Mouse (Mus musculus) v-Abl transformed pro-B cells (cell line): ENCODE results near the gene Prr15.

Source experiments
- in situ Hi-C, 2 experiments: fragments of 400-800 bp; cut with MboI; formaldehyde crosslinking; loops; one replicate each; pipeline ENCODE4 v1.15.1; 2025; ENCODE audit not compliant: unreplicated experiment in 2 of 2

Prr15 gene

DNA sequence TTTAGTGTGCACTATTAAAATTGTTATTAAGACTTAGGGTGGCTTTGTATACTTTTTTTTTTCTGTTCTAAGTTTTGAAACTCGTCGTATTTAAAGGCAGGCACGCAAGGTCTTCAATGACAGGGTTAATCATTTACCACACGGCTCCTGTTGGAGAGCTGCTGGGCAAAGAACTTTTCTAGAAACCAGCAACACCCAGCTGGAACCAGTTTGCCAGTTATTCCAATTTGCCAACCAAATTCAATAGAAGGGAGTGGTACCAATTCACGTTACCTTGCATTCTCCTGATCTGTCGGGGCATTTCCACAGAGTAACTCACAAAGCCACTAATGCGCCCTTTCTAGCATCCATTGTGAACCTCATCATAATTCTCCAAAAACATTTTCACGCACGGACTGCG is 4.5 kb downstream of the Prr15 start:
- in situ Hi-C loops, result no loop called here

DNA sequence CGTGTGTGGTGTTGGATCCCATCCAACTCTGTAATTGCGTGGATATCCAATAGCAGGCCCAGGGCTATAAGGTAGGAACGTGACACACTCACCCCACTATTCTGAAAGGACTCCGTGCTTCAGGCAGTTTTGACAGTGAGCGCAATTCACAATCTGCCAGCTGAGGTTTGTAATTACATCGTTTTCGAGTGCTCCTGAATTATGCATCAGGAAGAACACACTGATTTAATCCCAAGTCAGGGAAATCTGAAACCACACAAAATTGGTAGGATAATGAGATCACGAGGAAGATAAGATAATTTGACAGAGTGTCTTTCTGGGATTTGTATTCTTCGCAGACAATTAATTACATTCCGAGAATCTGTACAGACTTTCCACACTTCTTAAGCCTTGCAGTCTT is 6.1 kb downstream of the Prr15 start:
- in situ Hi-C loops, result no loop called here

DNA sequence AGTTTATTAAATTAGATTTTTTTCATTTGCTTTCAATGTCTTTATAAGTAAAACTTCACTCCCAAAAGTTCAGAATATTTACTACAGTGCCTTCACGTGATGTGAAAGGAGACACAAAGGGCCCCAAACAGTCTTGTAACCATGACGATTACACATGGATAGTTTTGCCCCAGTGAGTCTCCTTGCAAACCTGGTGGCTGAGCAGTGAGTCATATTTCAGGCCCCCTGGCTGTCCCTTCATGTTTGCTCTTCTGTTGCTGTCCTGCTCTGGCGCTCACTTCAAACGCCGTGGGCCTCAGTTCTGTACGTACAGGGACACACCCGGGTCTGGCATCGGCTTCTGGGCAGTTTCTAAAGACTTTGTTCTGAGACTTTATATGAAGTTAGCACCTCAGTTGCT is 6.6 kb downstream of the Prr15 start:
- in situ Hi-C loops, result no loop called here

DNA sequence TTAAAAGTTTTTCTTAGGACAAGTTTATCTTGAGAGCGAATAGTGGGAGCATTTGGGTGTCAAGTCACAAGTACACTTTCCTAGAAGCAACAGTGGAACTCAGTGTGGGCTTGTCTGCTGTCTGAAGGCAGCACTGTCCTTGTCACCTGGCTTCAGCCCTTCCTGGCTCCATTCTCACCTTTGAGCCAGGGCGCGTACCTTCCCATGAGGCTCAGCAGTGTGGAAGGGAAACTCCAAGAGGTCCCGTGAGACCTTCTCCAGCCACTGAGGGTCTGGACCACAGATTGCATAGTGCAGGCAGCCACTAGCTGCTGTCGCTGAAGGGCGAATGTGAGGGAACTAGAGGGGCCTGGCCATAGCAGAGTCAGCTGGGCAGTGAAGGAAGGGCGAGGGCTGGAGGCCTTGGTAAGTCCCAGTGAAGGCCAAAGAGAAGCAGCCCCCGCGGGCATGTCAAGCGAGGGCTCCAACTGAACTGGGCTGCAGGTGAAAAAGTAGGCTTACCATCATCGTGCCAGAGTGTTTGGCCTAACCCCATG is 7.5 kb downstream of the Prr15 start:
- in situ Hi-C loops, result no loop called here

DNA sequence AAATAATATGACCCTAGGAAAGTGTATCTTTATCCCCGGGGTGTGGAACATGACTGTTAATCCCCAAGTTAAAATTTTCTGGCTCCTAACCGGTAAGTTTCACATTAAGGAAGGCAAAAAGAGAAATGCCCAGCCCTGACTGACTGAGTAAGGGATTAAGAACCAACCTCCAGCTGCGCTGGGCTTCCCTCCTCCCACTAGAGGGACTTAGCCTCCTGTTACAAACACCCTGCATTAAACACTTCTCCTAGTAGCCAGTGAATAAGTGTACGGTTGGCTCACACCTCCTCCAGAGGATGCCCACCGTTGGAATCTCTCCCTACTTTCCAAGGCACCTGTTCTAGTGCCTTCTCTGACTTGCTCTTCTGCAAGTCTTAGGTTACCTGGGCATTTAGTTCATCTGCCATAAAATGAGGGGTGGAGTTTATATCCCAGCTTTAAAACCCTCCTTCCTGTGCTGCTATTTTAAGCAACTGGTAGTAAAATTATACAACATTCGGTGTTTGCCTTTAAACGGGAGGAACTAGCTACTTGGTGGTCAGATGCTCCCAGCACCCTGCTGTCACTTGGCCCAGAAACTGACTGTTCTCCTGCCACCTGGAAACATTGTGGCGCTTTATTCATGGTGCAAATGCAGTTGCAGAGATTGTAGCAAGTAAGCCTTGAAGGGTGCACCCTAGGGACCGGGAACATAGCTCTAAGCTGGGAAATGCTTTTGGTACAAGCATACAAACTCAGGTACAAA is 8.2 kb downstream of the Prr15 start:
- in situ Hi-C loops, result no loop called here

DNA sequence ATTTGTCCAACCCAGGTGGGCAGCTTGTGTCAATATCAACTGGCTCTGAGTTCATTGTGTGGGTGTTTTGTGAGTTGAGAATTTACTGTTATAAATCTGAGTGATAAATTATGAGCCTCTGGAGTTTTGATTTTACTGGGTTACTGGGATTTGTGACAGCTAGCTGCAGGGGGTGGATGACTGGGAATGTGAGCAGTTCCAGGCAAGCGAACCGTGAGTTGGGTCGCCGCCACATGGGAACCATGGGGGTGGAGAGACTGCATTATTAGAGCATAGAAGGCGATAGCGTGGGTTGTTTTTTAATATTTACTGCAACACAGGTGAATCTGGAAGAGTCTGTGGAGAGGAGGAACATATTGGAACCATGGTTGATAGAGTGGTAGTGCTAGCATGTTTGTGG is 11.7 kb downstream of the Prr15 start:
- in situ Hi-C loops, result no loop called here

DNA sequence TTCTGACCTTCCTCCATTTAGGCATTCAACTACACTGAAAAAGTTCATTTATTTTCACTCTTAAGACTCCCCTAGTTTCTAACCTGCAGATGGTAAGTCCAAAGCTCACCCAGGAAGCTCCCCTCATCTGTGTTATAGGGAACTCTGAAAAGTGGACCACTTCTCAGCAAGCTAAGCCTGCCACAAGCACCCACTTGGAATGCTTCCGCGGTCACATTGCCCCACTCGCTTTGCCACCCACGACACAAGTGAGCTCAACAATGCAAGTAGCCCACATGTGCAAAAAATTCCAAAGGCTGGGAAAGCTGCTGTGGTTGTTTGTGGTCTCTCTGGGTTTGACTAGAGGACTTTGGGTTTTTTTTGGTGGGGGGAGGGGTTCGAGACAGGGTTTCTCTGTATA is 15.5 kb downstream of the Prr15 start:
- in situ Hi-C loops, result no loop called here

DNA sequence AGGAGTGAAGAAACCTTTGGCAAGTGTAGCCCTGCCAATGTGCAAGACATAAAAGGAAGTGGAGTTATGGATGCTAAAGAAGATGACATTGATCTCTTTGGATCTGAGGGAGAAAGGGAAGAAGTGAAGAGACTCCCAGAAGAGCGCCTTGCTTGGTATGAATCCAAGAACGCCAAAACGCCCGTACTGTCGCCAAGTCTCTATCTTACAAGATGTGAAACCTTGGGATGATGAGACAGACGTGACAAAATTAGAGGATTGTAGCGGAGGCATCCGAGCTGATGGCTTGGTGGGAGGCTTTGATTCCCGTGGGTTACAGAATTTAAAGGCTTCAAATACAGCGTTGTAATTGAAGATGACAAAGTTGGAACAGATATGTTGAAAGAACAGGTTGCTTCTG is 16.6 kb downstream of the Prr15 start:
- in situ Hi-C loops, result no loop called here

DNA sequence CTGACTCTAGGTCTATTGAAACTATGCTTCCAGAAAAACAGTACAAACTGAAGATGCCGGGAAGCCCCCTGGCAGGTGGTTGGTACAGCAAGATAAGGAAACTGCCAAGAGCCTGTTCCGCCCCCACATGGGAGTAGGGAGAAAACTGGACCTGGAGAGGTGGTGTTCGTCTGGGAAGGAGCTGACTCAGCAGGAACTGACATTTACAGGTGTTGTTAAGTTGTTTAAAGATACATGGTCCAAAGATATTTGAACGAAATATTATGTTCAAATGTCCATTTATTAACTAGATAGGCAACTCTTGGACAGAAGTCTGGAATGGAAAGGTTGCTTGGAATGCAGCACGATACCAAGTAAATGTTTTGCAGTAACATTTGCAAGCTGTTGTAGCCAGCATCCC is 26.2 kb downstream of the Prr15 start:
- in situ Hi-C loops, result no loop called here

DNA sequence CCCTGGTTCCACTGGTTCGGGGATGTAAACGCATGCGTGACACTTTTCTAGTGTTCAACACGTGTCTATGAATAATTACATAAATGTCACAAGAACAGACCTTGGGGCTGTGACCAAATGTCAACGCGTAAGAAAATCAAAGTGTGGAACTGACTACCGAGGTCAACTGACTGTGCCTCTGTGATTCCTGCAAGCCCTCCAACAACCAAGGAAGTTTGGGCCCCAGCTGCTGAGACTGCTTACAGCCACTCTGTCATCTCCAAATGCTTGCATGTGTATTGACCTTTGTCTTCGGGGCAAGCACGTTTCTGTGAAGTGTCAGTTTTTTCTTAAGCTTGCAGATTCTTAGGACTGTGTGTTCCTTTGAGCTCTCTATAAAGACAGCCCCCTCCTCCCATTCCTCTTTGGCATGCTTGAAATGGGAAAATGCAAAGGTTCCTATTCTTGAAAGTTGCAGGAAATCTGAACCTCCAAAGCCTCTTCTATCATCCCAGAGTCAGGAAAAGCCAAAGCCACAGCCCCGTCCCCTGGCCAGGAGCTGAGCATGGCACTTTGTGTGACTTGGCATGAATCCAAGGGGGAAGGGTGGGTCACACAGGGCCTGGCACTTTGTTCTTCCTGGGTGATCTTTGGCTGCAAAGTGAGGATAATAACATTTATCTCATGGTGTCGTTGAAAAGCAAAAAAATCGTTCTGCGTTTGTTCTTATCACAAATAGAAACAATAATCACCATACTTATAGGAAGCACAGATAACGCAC is 27.5 kb downstream of the Prr15 start:
- in situ Hi-C loops, result no loop called here

DNA sequence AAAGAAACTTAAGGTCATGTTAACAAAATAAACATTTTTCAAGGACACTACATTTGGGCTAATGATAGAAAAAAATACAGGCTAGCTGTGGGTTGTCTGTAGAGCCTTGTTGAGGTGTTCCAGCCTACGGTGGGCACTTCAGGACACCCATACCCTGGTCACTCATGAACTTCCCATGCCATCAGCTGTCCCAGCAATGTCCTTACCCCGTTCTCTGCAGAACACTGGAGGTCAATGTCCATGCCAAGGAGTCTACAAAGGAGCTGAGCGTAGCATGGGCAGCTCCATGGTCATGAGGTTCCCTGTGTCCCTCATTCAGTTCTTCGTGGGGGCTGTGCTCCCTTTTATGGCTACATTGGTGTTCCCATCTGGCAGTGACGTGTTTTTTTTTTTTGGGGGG is 28.1 kb downstream of the Prr15 start:
- in situ Hi-C loops, result no loop called here

DNA sequence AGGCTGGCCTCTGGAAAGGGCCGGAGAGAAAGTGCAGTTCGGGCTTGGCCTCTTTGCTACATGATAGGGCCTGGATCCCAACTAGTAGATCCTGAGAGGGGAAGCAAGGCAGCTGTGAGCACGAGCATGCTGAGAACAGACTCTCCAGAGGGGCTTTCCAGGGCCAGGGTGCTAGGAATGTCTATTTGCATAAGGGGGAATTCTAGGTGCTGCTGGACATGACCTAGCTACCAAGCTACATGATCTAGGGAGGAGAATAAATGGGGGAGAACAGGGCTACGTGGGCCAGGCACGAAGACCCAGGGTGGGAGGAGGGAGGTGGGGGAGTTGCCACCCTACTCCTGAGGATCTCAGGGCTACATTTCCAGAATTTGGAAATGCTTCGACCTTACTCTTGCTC is 30.0 kb downstream of the Prr15 start:
- in situ Hi-C loops, result no loop called here

DNA sequence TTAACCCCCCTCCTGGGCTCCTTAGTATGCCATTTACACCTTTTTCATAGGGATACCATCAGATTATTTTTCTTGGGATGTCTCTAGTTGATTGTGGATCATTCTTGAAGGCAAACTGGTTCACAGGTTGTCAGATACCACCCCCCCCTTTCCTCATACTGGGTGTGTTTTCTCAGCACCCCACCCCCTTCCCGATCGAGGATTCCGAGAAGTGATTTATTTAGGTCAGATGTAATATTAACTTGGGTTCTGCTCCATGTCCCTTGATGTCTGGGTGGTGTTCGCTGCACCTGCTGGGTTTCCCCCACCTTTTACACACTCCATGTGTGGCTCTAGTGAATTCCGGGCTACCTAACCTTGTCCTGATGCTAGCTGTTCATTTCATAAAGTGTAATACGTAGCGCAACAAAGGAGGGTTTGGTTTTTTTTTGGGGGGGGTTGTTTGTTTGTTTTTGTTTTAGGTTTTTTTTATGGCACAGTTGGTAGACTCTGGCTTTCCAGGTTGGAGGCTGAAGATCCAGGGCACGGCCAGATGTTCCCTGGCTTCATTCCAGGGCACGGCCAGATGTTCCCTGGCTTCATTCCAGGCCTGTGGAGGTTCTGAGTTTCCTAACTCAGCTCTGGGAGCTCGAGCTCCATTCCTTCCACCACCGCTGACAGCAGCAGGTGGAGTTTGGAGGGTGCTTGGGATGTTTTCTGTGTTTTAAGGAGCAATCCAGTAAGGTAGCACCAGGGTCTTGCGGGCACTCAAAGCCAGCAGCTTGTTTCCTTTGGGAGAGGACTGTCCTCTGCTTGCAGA is 37.1 kb downstream of the Prr15 start:
- in situ Hi-C loops, result no loop called here

DNA sequence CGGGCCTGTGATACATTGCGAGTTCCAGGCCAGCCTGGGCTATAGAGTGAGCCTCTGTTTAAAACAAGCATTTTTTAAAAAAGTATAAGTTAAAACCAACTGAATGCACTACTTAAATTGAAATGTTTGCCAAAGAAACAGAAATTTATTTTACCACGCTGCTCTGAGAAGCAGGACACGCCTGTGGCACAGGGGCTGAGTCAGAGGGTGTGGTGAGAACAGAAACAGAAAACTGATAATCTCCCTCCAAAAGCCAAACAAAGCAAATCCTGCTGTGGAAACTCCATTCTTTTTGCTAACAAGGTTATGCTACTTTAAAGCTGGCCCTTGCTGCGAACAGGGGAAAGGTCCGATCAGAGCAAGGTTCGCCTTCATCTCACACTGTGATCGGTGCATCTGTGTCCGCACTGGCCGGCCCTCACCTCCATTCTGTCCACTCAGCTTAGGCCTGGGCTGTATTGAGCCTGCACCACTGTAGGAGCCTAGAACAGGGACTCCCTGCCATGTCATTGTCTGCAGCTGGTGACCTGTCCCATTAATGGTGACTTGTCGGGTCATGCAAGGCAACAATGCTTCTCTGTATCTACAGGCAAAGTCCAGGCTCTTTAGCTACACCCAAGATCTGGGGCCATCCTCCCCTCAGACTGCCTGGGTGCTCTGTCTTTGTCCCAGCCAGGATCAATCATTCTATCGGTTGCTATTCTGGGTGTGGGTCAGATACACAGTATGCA is 38.9 kb downstream of the Prr15 start:
- in situ Hi-C loops, result no loop called here

DNA sequence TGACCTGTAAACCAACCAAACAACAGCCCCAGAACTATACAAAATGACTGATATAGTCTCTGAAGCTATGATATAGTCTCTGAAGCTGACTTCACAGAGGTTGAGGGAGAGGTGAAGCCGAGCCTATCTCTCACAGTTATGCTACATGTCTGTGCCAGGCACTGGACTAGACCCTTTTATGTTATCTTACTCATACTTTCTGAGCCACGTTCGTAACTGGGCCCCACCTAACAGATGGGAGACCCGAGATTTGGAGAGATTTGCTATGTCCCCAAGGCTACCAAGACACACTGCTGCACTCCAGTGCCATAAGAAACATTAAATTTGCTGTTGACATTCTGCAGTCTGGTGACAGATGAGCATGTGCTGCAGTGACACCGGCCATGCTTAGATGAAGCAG is 41.0 kb downstream of the Prr15 start:
- in situ Hi-C loops, result no loop called here

DNA sequence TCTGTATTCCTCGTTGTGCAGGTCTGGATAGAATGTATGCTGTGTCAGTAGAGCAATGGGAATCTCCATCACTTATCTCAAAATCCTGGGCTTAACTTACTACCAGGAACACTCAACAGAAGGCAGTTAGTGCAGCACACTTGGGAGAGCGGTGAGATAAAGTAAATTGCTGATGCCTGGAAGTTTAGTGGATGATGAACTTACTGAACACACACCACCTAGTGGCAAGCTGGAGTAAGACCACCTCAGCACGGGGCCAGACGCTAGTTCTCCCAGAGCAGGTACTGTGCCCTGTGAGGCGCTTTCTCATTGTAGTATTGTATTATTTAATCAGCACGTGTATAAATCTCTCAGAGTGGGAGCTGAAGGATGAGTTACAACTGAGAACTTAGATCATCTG is 42.4 kb downstream of the Prr15 start:
- in situ Hi-C loops, result no loop called here

DNA sequence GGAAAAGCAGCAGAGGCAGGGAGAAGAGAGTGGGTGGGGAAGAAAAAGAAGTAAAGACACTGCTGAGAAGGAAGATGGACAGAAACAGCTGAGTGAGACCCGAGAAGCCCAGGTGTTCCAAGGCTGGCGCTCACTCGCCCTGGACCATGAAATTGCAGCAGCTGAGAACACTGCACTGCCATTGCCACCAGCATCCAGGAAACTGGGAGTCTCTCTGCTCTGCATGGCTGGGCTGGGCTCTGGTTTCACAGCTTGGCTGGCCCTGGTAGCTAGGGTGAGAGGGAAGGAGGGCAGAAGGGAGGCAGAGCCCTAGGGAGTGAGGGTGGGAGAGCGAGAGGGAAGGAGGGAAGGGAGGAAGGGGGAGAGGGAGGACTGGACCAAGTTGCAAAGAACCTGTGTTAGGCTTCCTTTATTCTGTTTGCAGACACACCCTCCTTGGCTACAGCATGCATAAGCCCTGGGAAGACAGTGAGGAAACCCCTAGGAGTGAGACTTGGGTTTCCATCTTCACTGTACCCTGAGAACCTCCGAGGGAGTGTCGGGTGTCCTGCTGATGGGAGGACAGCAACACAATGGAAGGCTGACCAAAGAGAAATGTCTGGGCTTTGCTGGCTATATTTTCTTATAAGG is 44.4 kb downstream of the Prr15 start:
- in situ Hi-C loops, result no loop called here

DNA sequence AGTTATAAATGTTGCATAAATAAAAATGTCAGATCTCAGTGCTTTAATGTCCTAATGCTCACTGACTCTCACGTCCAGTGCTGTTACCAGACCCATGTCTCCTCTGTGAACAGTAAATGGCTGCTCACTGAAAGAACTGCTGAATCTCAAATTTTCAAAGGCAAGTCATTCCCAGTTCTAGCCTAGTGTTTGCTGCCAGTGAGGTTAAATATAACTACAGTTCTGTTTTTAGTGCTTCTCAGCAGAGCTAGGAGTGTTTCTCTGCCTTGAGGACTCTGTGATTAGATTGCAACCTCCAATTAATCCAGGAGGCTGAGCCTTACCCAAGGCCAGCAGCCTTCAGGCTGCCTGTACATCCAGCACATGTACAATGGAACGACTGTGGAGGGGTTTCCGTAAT is 46.2 kb downstream of the Prr15 start:
- in situ Hi-C loops, result no loop called here

DNA sequence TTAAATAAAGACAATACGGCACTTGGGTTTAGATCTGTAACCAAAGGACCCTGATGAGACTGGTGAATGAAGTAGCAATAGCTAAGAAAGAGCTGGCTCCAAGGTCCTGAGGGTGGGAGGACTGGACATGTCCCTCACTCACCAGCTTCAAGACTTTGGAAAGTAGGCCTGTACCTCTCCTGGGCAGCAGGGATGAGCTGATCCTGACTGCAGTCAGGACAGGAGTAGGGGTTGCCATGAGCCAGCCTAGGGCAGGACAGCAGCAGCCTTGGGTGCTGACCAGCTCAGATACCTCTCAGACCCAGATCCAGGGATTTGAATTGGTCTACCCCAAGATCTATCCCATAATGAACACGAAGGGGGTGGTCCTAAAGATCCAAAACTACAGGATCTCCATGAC is 53.7 kb downstream of the Prr15 start:
- in situ Hi-C loops, result no loop called here
